Mouse (Mus musculus): ENCODE results near the gene Kctd12. TPM values are rescaled to one million over a fixed set of nuclear protein-coding genes. Genes with fewer than 3 reads are reported as not detected.
A peak's percentile ranks its signal among the peaks of the same experiment; 100 is the strongest.

The Kctd12 gene
- total RNA-seq, 4 experiments from 2014 or later = 26.3 to 37.8 (median 34.1) TPM

- DNase-seq = no peak
These were observed 20.4 kb downstream of the Kctd12 start for GRCm38 (mm10) chr14:102962019-102962418.

- DNase-seq = no peak
These were observed 28.9 kb downstream of the Kctd12 start for GRCm38 (mm10) chr14:102953511-102953910.

GRCm38 (mm10) chr14:102951974-102952373 is 30.5 kb downstream of the Kctd12 start:
- DNase-seq = peak; percentile 62

GRCm38 (mm10) chr14:102947796-102948195 is 34.6 kb downstream of the Kctd12 start:
- no peak for DNase-seq

GRCm38 (mm10) chr14:102942222-102942843 is 40.1 kb downstream of the Kctd12 start:
- no peak for DNase-seq

- no peak for DNase-seq
These were observed 47.6 kb downstream of the Kctd12 start for GRCm38 (mm10) chr14:102934878-102935277.

GRCm38 (mm10) chr14:102930933-102931332 is 51.5 kb downstream of the Kctd12 start:
- no peak for DNase-seq

- DNase-seq = no peak
These were observed 52.9 kb downstream of the Kctd12 start for GRCm38 (mm10) chr14:102929545-102929944.

- DNase-seq = no peak
These were observed 54.5 kb downstream of the Kctd12 start for GRCm38 (mm10) chr14:102927847-102928466.

Small RNA genes within 50 kb of the gene (microRNA-seq; reads per million reads assigned to microRNA genes)
- gene Mir5130 = 0.88 to 4.7 reads per million in 2 experiments

Other genes with a start within 250 kb of the Kctd12 start
- gene Acod1, start 64.3 kb upstream of the Kctd12 start, total RNA-seq (2022) = under 1 TPM in 1 of 4 experiments, not detected in 3; 0.20 TPM
- 10 to 100 TPM; 25.5 to 36.2 (median 31.6) TPM for gene Cln5, start 87.6 kb upstream of the Kctd12 start, total RNA-seq (2022)
- 10 to 100 TPM; 60.2 to 93.4 (median 85.3) TPM for gene Fbxl3, start 116.9 kb upstream of the Kctd12 start, total RNA-seq (2022)

Data from adrenal gland, adult 8-10 months (tissue).